Mouse (Mus musculus): ENCODE data around the gene Trim44.

GRCm38 (mm10) chr2:102453447-102453846 lies 45.8 kb upstream of the Trim44 start:
- TF ChIP-seq POLR2A (IDR thresholded peaks at IDR 0.05; ENCODE audit: insufficient read length, low read depth): no peak
- no peak for TF ChIP-seq POLR2AphosphoS2 (IDR thresholded peaks at IDR 0.05; ENCODE audit: insufficient read length, low read depth)
- no peak for TF ChIP-seq TCF12 (IDR thresholded peaks at IDR 0.05; ENCODE audit: insufficient read depth, poor library complexity, severe bottlenecking)
